Mouse (Mus musculus) heart, postnatal 0 days (tissue): ENCODE measurements around the gene Slc22a14. TPM values are rescaled to one million over a fixed set of nuclear protein-coding genes. Genes with fewer than 3 reads are reported as not detected.
A peak's percentile ranks its signal among the peaks of the same experiment; 100 is the strongest.

Source experiments
- ATAC-seq: fragments of 200-750 bp; cut with Nextera tagmentation; 2 replicates; pipeline ENCODE4 v1.8.0; 2017; ENCODE audit warnings: low read depth, moderate number of reproducible peaks, moderate library complexity; ENCODE audit not compliant: insufficient read depth
- DNase-seq: peaks from one replicate; pipeline ENCODE4 v3.0.0-alpha.2; 2016; ENCODE audit warnings: low spot score
- H3K27ac ChIP-seq: fragments of 300-500 bp; sonication (generic); 2 replicates; pipeline ENCODE4 v1.5.1; 2014; ENCODE audit warnings: low read depth, mild to moderate bottlenecking
- H3K27me3 ChIP-seq: fragments of 300-500 bp; sonication (generic); 2 replicates; pipeline ENCODE4 v1.6.1; 2014; ENCODE audit warnings: low read length, mixed read lengths; ENCODE audit not compliant: control insufficient read depth, insufficient read depth
- H3K36me3 ChIP-seq: fragments of 300-500 bp; sonication (generic); replicated peaks from 2 replicates; pipeline ENCODE4 v1.6.1; 2014; ENCODE audit warnings: low read length, mixed read lengths; ENCODE audit not compliant: control insufficient read depth, insufficient read depth
- H3K4me1 ChIP-seq: fragments of 300-500 bp; sonication (generic); 2 replicates; pipeline ENCODE4 v1.6.1; 2014; ENCODE audit warnings: antibody characterized with exemption; ENCODE audit not compliant: control insufficient read depth, insufficient read depth
- H3K4me2 ChIP-seq: fragments of 300-500 bp; sonication (generic); 2 replicates; pipeline ENCODE4 v1.6.1; 2014; ENCODE audit warnings: low read depth, mild to moderate bottlenecking, low read length, moderate library complexity
- H3K4me3 ChIP-seq: fragments of 300-500 bp; sonication (generic); 2 replicates; pipeline ENCODE4 v1.5.1; 2014; ENCODE audit warnings: low read depth, low read length
- H3K9ac ChIP-seq: fragments of 300-500 bp; sonication (generic); replicated peaks from 2 replicates; pipeline ENCODE4 v1.6.1; 2014; ENCODE audit warnings: low read depth, low read length, mixed read lengths
- H3K9me3 ChIP-seq: fragments of 300-500 bp; sonication (generic); replicated peaks from 2 replicates; pipeline ENCODE4 v1.6.1; 2016; ENCODE audit warnings: low read length; ENCODE audit not compliant: control insufficient read depth
- CTCF ChIP-seq: IDR thresholded peaks from 2 replicates; pipeline ENCODE4 v1.5.1; 2016; ENCODE audit warnings: antibody characterized with exemption, control low read depth, low read depth
- EP300 ChIP-seq: IDR thresholded peaks from 2 replicates; pipeline ENCODE4 v1.6.1; 2016; ENCODE audit warnings: antibody characterized with exemption, low read depth
- WGBS: fragments of 180-500 bp; shearing (Covaris S2); extraction: QIAGEN DNeasy Blood & Tissue Kit; methylation state at CpG from one replicate; pipeline ENCODE4 v1.1.7; 2014; 5-methylcytosine and 5-hydroxymethylcytosine counted together
- polyA plus RNA-seq: library from polyadenylated mRNA; unstranded; fragments of >200 nt; fragmentation: Nextera tagmentation; extraction: Ambion mirVana; gene quantifications from 2 replicates; pipeline ENCODE4 v1.2.1, GENCODE M21; 2015
- total RNA-seq: library from RNA; depleted of rRNA; stranded (reverse); fragments of >200 nt; gene quantifications from 2 replicates; pipeline ENCODE4 v1.2.3, GENCODE M21; 2014; ENCODE audit warnings: low replicate concordance

Slc22a14 gene
- total and polyA plus RNA-seq, 2 experiments from 2014 or later = 0.08 TPM; not detected in 1

DNA sequence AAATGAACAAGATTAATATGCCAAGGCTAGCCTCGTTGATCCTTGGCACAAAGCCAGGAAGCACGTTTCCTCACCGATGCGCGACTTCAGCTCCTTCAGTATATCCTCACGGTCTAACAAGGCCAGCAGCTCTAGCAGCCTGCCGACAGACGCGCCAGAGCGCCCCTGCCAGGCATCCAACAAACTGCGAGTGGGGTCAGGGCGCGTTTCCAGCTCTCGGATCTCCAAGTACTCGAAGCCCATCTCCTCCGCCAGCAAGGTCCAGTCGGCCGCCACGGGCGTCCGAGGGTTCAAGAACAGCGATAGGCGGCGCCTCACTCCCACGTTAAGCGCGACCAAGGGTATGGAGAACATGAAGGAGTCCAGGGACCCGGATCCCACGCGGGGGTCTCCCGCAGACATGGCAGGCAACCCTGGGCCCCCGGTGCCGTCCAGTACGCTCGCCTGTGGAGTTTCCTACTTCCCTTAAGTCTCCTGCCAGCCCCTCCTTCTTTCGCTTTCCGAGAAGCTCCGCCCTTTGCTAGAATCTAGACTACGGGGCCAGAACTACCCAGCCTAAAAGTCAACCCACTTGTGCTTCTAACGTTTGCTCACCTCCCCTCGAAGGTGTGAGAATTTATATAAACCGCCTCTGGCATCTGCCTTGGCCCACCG lies 25.7 kb downstream of the Slc22a14 start, which contains the start of gene Acaa1a:
Gene Acaa1a, plus strand, starts transcription at position 119 of the 654 bp plus-strand sequence.
- Histone ChIP-seq H3K9ac (peak within 1 kb of the TSS; percentile 86), H3K36me3 (peaks cover 33% of the 10 kb centered on the region), H3K27ac (peak within 1 kb of the TSS; percentile 88), H3K4me2 (peak within 1 kb of the TSS; percentile 84), H3K4me3 (peak within 1 kb of the TSS; percentile 89), H3K9me3 (no peaks in the 10 kb centered on the region), H3K4me1 (peaks cover 14% of the 10 kb centered on the region), H3K27me3 (no peaks in the 10 kb centered on the region)
- under 1% methylated on average over 43 of the region's 43 CpGs for WGBS
- peak; percentile 4; the same call in 1 of the 2 replicates for ATAC-seq
- TF ChIP-seq CTCF = peak; percentile 3; the same call in 1 of the 2 replicates
- TF ChIP-seq EP300 = no peak
- DNase-seq = peak; percentile 70

DNA sequence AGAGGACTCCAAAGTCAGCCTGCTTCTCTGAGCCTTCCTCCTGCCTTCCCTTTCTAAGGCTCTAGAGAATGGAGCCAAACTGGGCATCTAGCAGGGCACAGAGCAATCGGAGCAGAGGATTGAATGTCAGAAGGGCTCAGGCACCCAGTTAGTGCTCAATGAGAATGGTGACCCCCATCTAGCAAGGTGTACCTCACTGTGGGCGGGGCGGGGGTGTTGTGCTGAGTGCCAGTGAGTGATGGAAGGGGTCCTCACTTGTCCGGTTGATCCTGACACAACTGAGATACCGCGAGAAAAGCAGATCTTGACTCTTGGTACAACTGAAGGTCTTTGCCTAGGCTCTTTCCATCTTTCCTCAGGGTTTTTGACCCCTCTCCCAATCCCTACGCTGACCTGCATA lies 26.2 kb downstream of the Slc22a14 start:
- H3K9me3 ChIP-seq = no peaks in the 10 kb centered on the region
- no peak for ATAC-seq
- WGBS = 45% methylated on average over 7 of the region's 7 CpGs
- H3K36me3 ChIP-seq = peaks cover 27% of the 10 kb centered on the region
- peak overlapping the region; percentile 86 for H3K9ac ChIP-seq
- H3K27me3 ChIP-seq = no peaks in the 10 kb centered on the region
- peak overlapping the region; percentile 84 for H3K4me2 ChIP-seq
- peak overlapping the region; percentile 88; the same call in 1 of the 2 replicates for H3K27ac ChIP-seq
- TF ChIP-seq CTCF (no peak), EP300 (no peak)
- DNase-seq = no peak
- peak overlapping the region; percentile 89 for H3K4me3 ChIP-seq
- H3K4me1 ChIP-seq = peaks cover 16% of the 10 kb centered on the region

DNA sequence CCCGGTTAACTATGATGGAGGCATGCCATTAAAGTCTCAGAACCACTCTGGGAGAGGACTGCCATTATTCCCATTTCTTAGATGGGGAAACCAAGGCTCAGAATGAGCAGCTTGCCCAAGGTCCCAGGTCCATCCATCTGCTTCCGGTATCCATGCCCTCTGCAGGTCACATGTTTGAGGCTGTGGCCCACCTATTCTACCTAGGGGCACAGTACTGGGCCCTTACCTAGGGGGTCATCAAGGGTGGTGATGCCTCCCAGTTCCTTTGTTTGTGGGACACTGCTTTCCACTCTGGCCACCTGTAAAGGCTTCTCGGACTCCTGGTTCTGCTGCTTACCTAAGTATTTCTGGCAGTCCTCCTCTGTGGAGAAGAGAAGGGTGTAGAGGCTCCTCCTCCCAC lies 27.0 kb downstream of the Slc22a14 start:
- Histone ChIP-seq H3K4me3 (no peak overlapping the region), H3K27ac (no peak overlapping the region), H3K9me3 (no peaks in the 10 kb centered on the region), H3K27me3 (no peaks in the 10 kb centered on the region), H3K9ac (no peak overlapping the region), H3K4me2 (no peak overlapping the region), H3K36me3 (peaks cover 20% of the 10 kb centered on the region), H3K4me1 (peaks cover 21% of the 10 kb centered on the region)
- ATAC-seq (no peak), DNase-seq (no peak)
- WGBS = 83% methylated on average over 3 of the region's 3 CpGs
- TF ChIP-seq EP300 = no peak
- no peak for TF ChIP-seq CTCF

DNA sequence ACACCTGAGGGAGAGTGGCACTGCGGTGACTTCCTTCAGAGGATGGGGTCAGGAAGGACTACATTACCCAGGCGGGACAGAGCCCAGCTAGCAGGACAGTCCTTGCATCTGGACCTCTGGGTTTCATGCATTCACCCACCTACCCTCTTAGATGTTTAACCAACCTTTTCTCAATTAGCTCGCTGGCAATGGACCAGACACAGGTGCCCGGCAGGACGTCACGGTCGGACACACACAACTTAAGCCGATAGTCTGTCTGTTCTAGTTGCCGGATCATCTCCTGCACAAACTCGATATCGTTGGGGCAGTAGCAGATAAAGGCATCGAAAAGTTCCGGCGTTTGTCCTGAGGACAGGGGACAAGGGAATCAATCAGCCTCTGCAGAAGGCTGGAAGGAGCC lies 27.5 kb downstream of the Slc22a14 start:
- Histone ChIP-seq H3K4me3 (no peak overlapping the region), H3K9me3 (no peaks in the 10 kb centered on the region), H3K27me3 (no peaks in the 10 kb centered on the region), H3K27ac (no peak overlapping the region), H3K4me1 (peaks cover 21% of the 10 kb centered on the region), H3K9ac (no peak overlapping the region), H3K4me2 (no peak overlapping the region), H3K36me3 (peaks cover 16% of the 10 kb centered on the region)
- DNase-seq (no peak), ATAC-seq (no peak)
- TF ChIP-seq EP300 = no peak
- no peak for TF ChIP-seq CTCF
- WGBS = 91% methylated on average over 14 of the region's 14 CpGs

DNA sequence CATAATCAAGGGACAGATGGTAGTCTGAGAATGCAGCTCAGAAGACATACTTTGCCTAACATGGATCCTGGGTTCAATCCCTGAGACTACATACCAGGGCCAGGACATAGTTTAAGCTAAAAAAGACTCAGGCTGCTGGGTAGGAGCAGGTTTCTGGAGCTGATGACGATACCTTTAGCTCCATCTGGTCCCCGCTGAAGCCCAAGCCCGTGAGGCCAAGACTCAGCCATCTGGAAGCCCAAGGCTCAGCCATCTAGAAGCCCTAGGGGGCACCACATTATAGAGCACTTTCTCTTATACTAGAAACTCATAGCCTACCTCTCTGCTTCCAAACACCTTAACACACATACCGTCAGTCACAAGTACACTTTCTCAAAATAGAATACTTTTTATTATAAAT lies 29.8 kb downstream of the Slc22a14 start:
- no peak overlapping the region for H3K9ac ChIP-seq
- H3K9me3 ChIP-seq = no peaks in the 10 kb centered on the region
- peaks cover 15% of the 10 kb centered on the region; the same call in 1 of the 2 replicates for H3K4me1 ChIP-seq
- no peak for ATAC-seq
- 74% methylated on average over 4 of the region's 4 CpGs for WGBS
- no peaks in the 10 kb centered on the region for H3K27me3 ChIP-seq
- H3K4me3 ChIP-seq = no peak overlapping the region
- no peak overlapping the region for H3K27ac ChIP-seq
- no peak for DNase-seq
- TF ChIP-seq CTCF (no peak), EP300 (no peak)
- H3K4me2 ChIP-seq = no peak overlapping the region
- peaks cover 15% of the 10 kb centered on the region for H3K36me3 ChIP-seq

DNA sequence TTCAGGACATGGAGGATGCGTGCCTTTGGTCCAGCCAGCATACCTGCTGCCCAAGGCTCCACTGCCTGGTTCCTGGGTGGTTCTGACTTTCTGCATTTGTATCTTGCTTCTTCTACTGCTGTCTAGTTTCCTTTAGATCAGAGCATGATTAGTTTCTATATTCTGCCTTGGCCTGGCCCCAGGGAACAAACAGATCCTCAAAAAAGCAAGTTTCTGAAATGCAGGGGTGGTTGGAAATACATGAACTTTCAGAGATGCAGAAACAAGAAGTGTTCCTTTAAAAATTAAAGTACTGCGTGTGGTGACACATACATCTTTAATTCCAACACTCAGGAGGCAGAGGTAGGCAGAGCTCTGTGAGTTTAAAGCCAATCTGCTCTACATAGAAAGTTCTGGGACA lies 30.5 kb downstream of the Slc22a14 start:
- DNase-seq (no peak), ATAC-seq (no peak)
- 77% methylated on average over 2 of the region's 2 CpGs for WGBS
- Histone ChIP-seq H3K4me1 (peaks cover 12% of the 10 kb centered on the region; the same call in 1 of the 2 replicates), H3K4me2 (peak overlapping the region; percentile 3; the same call in 1 of the 2 replicates), H3K9ac (no peak overlapping the region), H3K36me3 (peaks cover 15% of the 10 kb centered on the region), H3K9me3 (no peaks in the 10 kb centered on the region), H3K27ac (peak overlapping the region; percentile 69), H3K4me3 (no peak overlapping the region), H3K27me3 (no peaks in the 10 kb centered on the region)
- TF ChIP-seq EP300 = no peak
- TF ChIP-seq CTCF = no peak
